Mouse (Mus musculus) ovary, postnatal 10 days (tissue): ENCODE data around the gene Fzd10.

Experiments
- DNase-seq: peaks from one replicate; pipeline ENCODE4 v3.0.0; 2022; ENCODE audit warnings: low spot score

Gene Fzd10

GRCm38 (mm10) chr5:128600072-128601021 is at the start of gene Fzd10:
Gene Fzd10, plus strand, starts transcription at chr5:128600844.
- peak; percentile 31 for DNase-seq

GRCm38 (mm10) chr5:128551448-128551847 is 49.2 kb upstream of the Fzd10 start:
- DNase-seq: no peak

GRCm38 (mm10) chr5:128552136-128552890 is 48.3 kb upstream of the Fzd10 start:
- DNase-seq: no peak

GRCm38 (mm10) chr5:128558126-128558525 is 42.5 kb upstream of the Fzd10 start:
- no peak for DNase-seq

GRCm38 (mm10) chr5:128567313-128567712 is 33.3 kb upstream of the Fzd10 start:
- DNase-seq: no peak

GRCm38 (mm10) chr5:128568970-128569369 is 31.7 kb upstream of the Fzd10 start:
- no peak for DNase-seq

GRCm38 (mm10) chr5:128570091-128570490 is 30.6 kb upstream of the Fzd10 start:
- DNase-seq: no peak

- no peak for DNase-seq
These were observed 29.8 kb upstream of the Fzd10 start for GRCm38 (mm10) chr5:128570848-128571247.

- no peak for DNase-seq
These were observed 28.9 kb upstream of the Fzd10 start for GRCm38 (mm10) chr5:128571706-128572105.

- DNase-seq: no peak
These were observed 24.6 kb upstream of the Fzd10 start for GRCm38 (mm10) chr5:128575997-128576579.

GRCm38 (mm10) chr5:128579047-128579650 is 21.5 kb upstream of the Fzd10 start:
- DNase-seq: no peak

- no peak for DNase-seq
These were observed 19.7 kb upstream of the Fzd10 start for GRCm38 (mm10) chr5:128580931-128581330.

GRCm38 (mm10) chr5:128581516-128581921 is 19.1 kb upstream of the Fzd10 start:
- DNase-seq: no peak

GRCm38 (mm10) chr5:128589231-128589630 is 11.4 kb upstream of the Fzd10 start:
- no peak for DNase-seq

GRCm38 (mm10) chr5:128593446-128593845 is 7.2 kb upstream of the Fzd10 start:
- DNase-seq: no peak

- DNase-seq: no peak
These were observed 3.8 kb upstream of the Fzd10 start for GRCm38 (mm10) chr5:128596813-128597212.

GRCm38 (mm10) chr5:128597381-128597780 is 3.3 kb upstream of the Fzd10 start:
- no peak for DNase-seq

- no peak for DNase-seq
These were observed 2.4 kb upstream of the Fzd10 start for GRCm38 (mm10) chr5:128598191-128598720.

- DNase-seq: no peak
These were observed 1.8 kb upstream of the Fzd10 start for GRCm38 (mm10) chr5:128598760-128599364.

- peak; percentile 10 for DNase-seq
These were observed 1.1 kb upstream of the Fzd10 start for GRCm38 (mm10) chr5:128599365-128600071.
